Comparison of ENCODE assay signal across 21 mouse cellular contexts in the genomic region with DNA sequence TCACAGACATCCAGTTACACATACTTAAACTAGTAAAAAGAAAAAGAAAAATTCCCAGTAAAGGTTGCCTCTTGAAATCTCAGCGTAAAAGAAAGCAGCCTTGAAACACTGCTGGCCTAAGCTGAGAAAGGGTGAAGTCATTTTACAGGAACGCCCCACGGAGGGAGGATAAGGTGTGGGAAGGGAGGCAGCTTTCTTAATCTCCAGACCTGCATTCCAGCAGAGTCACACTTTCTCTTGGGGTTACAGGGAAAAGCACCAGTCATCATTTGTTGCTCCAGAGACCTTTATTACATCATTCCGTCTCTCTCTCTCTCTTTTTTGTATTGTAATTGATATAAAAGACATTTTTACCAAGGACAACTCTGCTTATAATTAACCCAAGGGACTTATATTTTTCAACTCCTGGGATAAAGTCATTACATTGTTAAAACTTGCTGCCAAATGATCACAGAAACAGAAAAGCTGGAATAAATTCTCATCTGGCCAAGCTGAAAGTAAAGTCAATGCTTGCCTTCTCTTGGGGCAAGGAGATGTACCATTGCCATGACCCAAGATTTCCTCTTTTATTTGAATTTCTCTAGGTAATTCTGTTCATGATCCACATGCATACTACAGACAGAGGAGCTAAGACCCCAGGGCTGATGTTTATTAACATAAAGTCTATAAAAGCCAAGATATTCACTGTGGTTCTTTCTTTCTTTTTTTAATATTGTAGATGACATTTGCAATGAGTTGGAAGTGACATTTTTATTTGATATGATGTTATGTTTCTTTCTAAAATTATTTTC.
"Had no signal": no experiment of that assay in that cellular context is flagged by ENCODE, and none has a peak within 500 bp of the region (broad histone marks: within the 10 kb centered on the region; RNA-seq: fewer than 3 reads in every experiment).

No protein-coding gene starts in this region.

- ATAC-seq: liver, embryonic 12.5 days; midbrain, embryonic 15.5 days had no signal

- H3K36me3 ChIP-seq: kidney, embryonic 15.5 days; liver, embryonic 12.5 days; liver, embryonic 15.5 days; lung, embryonic 15.5 days; midbrain, embryonic 12.5 days; midbrain, embryonic 15.5 days; neural tube, embryonic 12.5 days; neural tube, embryonic 15.5 days; stomach, embryonic 15.5 days had no signal

- H3K9ac ChIP-seq: kidney, embryonic 15.5 days; liver, embryonic 12.5 days; liver, embryonic 15.5 days; lung, embryonic 15.5 days; midbrain, embryonic 12.5 days; midbrain, embryonic 15.5 days; neural tube, embryonic 12.5 days; neural tube, embryonic 15.5 days; stomach, embryonic 15.5 days had no signal

- H3K4me3 ChIP-seq: kidney, embryonic 15.5 days; liver, embryonic 12.5 days; liver, embryonic 15.5 days; lung, embryonic 15.5 days; midbrain, embryonic 12.5 days; midbrain, embryonic 15.5 days; neural tube, embryonic 12.5 days; neural tube, embryonic 15.5 days; stomach, embryonic 15.5 days had no signal

- H3K27me3 ChIP-seq: kidney, embryonic 15.5 days; liver, embryonic 12.5 days; liver, embryonic 15.5 days; lung, embryonic 15.5 days; midbrain, embryonic 12.5 days; midbrain, embryonic 15.5 days; neural tube, embryonic 12.5 days; neural tube, embryonic 15.5 days; stomach, embryonic 15.5 days had no signal

- H3K4me2 ChIP-seq: kidney, embryonic 15.5 days; liver, embryonic 12.5 days; liver, embryonic 15.5 days; lung, embryonic 15.5 days; midbrain, embryonic 12.5 days; midbrain, embryonic 15.5 days; neural tube, embryonic 12.5 days; neural tube, embryonic 15.5 days; stomach, embryonic 15.5 days had no signal

- DNase-seq: kidney, adult 11 months; kidney, adult 8-10 months; kidney, postnatal 14 days; kidney, postnatal 4 days; left cerebral cortex, postnatal 4 days; liver; lung, adult 18-20 months; lung, postnatal 10 days; right cerebral cortex, postnatal 25 days; spleen, adult 18-20 months; thymus, postnatal 25 days had no signal

- H3K9me3 ChIP-seq: kidney, embryonic 15.5 days; liver, embryonic 12.5 days; liver, embryonic 15.5 days; lung, embryonic 15.5 days; midbrain, embryonic 12.5 days; midbrain, embryonic 15.5 days; neural tube, embryonic 12.5 days; neural tube, embryonic 15.5 days; stomach, embryonic 15.5 days had no signal

- H3K4me1 ChIP-seq: kidney, embryonic 15.5 days; liver, embryonic 12.5 days; liver, embryonic 15.5 days; lung, embryonic 15.5 days; midbrain, embryonic 12.5 days; midbrain, embryonic 15.5 days; neural tube, embryonic 12.5 days; neural tube, embryonic 15.5 days; stomach, embryonic 15.5 days had no signal

- H3K27ac ChIP-seq: kidney, embryonic 15.5 days; liver, embryonic 12.5 days; liver, embryonic 15.5 days; lung, embryonic 15.5 days; macrophage; midbrain, embryonic 12.5 days; midbrain, embryonic 15.5 days; neural tube, embryonic 12.5 days; neural tube, embryonic 15.5 days; stomach, embryonic 15.5 days had no signal
